Mouse (Mus musculus): Measurements from ENCODE around the gene Spata32.

Gene Spata32

DNA sequence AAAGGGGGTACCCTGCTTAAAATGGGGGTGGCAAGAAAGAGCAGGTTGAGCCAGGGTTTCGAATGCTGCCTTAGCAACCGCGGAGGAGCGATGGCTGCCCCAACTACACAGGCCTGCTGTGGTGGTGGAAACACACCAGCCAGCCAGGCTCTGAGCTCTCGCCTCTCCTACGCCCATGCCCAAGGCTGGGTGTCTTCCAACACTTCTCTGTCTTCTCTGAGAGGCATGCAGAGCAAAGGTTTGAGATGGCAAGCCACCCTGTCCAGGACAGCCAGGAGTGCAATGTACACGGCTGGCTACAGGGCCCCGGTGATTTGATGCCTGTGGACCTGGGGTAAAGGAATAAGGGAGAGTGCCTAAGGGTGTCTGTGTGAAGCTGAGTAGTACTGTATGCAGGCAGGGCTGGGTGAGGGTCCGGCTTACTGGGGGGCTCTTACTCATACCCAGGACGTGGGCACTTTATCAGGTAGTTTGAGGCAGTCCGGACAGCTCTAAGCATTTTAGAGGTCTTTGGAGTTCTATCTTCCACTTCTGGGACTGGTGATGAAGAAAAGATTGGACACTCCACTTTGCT lies 44.4 kb downstream of the Spata32 start:
- DNase-seq (ENCODE audit: low read depth, low spot score): no peak

DNA sequence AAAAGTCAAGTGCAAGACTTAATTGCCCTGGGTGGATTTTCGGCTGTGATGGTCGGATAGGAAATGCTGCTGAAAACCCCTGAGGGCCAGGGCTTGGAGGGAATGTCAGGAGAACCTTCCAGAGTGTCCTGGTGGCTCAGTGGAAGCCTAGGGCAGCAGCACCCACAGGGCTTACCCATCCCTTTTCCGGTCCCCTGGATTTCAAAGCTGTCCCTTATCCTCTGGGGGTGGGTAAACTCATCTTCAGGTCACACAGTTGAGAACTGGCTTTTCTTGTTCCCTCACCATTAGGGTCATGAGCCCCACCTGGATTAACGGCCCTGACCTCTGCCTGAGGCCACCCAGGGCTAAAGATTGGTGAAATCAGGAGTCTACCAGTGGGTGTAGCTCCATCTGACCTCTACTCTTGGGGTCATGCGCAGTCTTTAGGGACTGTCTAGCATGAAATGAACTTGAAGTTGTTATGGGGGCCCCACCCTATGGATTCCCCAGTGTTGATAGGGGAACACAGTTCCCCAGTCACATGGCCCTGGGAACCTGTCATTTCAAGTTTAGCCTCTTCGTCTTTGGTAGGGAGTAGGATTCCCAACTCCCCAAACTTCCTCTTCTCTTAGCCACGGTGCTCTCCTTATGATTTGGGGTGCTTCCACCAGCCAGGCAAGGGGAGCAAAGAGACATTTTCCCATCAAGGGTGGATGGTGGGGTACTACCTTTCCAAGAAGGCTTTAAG lies 45.0 kb downstream of the Spata32 start:
- DNase-seq (ENCODE audit: low read depth, low spot score): no peak

DNA sequence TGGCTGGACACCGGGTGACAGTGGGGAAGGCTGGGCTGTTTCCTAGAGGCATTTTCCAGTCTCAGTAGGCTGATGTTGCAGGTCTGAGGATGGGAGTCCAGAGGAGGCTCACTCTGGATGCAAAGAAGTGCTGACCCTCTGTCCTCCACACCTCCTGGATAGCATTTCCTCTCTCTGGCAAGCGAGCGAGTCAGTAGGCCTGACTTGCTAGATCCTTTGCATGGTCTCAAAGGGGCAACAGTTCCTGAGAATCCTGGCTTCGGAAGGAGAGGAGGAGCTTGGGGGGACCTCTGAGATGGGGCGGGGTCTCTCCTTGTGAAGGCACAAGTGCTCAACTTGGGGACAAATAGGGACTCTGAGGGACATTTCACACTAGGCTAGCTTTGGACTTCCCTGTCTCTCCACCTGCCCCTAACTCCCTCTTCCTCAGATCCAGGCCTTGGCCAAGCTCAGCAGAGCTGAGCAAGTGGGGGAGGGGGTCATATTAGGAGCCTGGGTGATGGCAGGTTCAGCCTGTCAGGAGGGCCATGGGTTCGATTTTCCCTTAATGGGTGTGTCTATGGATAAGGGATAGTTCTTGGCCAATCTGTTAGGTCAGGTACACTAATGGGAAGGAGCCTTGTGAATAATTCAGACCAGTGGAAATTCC lies 45.7 kb downstream of the Spata32 start:
- peak; percentile 27 for DNase-seq (ENCODE audit: low read depth, low spot score)

DNA sequence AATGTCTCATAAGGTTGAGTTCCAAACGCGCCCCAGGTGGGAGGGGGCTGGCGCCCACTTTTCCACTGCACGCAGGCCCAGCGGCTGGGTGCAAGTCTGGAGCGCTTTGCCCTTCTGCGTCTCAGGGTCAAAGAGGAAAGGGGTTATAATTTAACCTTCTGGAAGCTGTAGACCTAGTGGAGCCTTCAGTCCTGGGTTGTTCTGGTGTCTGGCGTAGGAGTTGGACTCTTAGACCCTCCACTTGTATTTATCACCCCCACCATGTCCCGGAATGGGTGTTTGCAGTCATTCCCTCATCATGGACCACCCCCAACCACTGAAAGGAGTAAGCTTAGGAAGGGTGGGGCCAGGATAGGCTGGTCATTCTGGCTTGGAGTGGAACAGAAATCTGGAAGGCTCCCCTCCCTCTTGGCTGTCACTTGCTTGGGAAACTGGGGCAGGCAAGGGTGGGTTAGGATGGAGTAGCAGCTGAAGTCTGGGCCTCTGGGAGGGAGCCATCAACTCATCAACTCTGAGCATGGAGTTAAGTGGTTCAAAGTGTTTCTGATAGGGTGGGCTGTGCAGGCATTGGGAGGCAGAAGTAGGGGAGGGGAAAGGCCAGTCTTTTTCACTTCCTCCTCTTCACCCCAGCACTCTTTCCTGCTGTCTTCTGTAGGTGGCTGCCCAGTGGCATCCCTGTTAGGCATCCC lies 46.4 kb downstream of the Spata32 start:
- peak; percentile 56 for DNase-seq (ENCODE audit: low read depth, low spot score)

DNA sequence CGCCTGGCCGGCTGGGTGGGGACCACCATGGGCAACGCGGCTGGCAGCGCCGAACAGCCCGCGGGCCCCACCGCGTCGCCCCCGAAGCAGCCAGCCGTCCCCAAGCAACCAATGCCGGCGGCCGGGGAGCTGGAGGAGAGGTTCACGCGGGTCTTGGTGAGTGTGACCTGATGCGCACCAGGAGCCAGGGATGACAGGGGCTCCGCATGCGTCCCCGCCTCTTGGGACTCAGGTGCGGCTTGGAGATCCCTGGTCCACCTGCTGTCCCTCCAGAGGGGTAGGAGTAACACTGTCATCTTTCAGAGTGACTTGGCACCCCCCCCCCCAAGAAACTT lies 47.0 kb downstream of the Spata32 start:
- DNase-seq (ENCODE audit: low read depth, low spot score): no peak

DNA sequence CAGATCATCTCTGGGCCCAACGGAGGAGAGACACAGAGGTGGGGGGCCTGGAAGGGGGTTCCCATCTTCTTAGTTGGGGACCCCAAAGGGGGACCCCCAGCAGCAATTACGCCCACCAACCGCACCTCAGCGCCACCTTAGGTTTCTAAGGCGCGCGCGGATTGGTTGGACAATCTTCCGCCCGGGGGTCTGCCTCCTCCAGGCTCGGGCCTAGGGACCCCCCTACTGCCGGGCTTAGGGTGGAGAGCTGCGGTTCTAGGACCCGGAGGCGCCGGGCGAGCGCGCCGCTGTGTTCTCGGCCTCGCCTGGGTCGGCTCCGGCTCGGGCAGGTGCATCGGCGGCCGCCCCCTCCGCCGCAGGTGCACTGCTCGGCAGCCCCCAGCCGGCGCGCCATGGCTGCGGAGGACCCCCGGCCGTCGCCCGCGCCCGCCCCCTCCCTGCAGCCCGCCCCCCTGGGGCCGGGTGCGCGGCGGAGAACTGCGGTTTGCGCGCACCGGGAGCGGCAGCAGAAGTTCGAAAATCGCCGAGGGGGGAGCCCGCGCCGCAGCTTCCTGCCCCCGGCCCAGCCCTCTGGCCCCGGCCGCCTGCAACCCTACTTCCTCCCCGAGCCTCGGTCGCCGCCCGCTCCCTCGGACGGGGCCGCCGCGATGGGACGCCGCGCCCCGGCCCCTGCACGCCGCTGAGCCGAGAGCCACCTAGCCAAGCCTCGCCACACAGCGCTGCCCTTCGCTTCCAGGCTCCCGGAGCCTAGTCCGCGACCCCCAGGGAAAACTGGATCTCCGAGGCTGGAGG lies 47.5 kb downstream of the Spata32 start, which contains the start of gene Fmnl1:
Gene Fmnl1 (plus strand): TSS at position 614 of the 792 bp plus-strand sequence.
- DNase-seq (ENCODE audit: low read depth, low spot score): peak; percentile 69

DNA sequence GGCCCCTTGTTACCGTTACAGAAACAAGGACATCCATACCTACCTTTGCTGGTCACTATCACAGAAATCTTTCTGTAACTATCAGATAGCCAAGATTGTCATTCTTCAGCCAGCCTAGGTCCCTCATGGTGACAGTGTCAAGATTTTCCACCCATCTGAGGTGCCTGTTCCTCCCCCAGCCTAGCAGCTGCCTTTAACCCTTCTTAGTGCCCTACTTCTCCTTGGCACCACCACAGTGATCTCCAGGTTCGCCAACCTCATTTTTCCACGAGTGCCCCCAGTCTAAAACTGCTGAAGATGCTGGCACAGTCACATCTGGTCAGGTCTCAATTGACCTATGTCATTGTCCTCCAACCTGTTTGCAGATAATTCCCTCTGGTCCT lies 48.1 kb downstream of the Spata32 start:
- DNase-seq (ENCODE audit: low read depth, low spot score): peak; percentile 21

DNA sequence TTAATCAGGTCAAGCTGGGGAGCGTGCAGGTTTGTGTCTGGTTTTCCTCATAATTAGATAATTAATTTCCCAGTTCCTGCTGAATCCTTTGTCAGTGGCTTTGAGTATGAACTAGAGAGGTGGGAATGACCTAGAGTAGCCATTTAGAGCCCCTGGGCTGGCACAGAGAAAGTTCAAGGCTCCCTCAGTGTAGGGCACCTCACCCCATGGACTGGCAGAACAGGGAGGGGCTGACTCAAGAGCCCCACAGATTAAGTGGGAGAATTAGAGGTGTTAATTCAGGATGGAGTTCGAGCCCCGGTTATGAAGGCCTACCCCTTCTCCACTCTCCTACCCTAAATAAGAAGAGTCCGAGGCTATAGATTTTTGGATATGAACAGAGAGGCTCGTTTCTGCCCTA lies 48.6 kb downstream of the Spata32 start:
- no peak for DNase-seq (ENCODE audit: low read depth, low spot score)

DNA sequence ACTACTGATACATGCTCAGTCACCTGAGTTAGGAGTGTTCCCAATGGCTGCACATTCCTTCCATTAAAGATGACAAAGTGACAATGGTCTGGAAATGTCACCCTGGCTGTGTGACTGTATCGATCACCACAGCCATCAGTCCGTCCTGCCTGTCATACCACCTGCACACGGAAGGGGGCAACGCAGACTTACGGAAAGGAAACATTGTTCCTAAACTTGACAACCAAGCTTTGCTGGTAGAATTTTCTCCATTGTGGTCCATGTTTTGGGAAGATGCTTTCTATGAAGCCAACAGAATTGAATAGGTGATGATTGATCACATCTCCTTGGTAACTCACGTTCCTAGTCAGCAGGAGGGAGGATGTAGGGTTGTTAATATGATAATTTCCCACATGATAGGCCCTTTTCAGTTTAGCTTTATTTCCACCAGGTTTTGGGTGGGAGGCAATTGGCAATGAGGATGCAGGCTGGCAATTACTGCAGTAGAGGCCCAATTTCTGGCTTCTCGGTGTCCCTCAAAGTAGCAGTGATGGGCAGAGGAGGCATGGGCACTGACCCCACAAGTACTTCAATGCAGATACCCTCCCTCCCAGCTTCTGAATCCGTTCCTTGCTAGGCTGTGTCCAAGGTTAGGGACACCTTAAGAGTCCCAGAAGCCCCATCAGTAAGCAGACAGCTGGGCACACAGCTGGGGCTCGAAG lies 49.4 kb downstream of the Spata32 start:
- peak; percentile 67 for DNase-seq (ENCODE audit: low read depth, low spot score)

DNA sequence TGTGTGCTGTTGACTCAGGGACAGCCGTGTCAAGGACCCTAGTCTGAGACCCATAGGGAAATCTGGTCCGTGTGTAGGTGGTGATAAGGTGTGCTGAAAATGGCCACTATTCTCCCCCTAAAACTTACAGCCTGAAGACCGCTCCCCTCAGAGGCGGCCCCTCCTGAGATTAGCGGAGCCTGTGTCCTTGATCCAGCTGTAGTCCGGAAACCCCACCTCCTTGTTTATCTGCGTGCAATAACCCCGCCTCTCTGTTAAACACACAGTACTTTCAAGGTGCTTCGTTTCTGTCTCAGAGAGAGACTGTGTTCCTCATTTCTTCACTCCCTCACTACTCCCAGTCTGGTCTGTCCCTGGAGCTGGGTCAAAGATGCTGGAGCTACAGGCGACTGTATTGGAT lies 53.8 kb downstream of the Spata32 start:
- peak; percentile 37 for DNase-seq (ENCODE audit: low read depth, low spot score)

DNA sequence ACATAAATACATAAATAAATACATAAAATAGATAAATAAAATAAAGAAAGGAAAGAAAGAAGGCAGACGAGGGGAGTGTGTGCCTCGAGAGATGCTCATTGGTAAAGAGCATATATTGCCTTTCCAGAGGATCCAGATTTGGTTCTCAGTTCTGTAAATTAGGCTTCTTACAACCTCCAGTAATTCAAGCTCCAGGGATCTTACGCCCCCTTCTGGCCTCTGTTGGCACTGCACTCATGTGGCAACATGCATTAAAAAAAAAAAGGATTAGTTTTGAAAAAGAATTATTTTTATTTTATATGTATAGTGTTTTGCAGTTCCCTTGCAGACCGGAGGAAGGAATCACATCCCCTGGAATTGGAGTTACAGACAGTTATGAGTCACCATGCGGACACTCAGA lies 56.1 kb downstream of the Spata32 start:
- DNase-seq (ENCODE audit: low read depth, low spot score): peak; percentile 66

DNA sequence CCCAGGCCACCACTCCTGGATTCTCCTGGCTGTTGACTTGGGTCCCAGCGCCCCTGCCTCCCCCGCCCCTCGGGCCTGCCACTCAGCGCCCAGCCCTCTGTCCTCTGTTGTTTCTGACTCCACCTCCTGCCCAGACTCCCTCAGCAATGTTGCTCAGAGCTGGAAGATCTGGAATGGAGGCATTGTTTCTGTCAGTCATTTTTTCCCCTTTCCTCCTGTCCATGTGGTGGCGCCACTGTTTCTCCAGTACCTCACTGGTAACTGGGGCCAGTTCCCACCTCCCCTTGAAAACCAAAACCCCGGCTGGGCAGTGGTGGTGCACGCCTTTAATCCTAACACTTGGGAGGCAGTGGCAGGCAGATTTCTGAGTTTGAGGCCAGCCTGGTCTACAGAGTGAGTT lies 56.8 kb downstream of the Spata32 start:
- DNase-seq (ENCODE audit: low read depth, low spot score): no peak

DNA sequence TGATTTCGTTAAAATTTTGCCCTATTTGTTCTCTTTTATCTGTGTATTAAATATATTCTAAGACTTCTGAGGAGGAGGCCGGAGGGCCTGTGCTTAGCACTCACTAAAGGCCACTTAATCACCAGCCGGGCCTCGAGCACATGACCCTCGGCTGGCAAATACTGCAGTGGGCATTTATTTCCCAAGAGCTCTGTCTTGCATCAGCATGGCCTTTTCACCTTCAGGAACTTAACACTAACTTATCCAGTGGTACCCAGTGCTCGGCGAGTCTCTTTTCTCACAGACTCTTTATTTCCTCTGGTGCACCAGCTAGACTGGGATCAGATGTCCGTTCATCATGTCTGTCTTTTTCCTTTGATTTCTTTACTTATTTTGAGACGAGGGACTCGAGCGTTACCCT lies 57.5 kb downstream of the Spata32 start:
- no peak for DNase-seq (ENCODE audit: low read depth, low spot score)

DNA sequence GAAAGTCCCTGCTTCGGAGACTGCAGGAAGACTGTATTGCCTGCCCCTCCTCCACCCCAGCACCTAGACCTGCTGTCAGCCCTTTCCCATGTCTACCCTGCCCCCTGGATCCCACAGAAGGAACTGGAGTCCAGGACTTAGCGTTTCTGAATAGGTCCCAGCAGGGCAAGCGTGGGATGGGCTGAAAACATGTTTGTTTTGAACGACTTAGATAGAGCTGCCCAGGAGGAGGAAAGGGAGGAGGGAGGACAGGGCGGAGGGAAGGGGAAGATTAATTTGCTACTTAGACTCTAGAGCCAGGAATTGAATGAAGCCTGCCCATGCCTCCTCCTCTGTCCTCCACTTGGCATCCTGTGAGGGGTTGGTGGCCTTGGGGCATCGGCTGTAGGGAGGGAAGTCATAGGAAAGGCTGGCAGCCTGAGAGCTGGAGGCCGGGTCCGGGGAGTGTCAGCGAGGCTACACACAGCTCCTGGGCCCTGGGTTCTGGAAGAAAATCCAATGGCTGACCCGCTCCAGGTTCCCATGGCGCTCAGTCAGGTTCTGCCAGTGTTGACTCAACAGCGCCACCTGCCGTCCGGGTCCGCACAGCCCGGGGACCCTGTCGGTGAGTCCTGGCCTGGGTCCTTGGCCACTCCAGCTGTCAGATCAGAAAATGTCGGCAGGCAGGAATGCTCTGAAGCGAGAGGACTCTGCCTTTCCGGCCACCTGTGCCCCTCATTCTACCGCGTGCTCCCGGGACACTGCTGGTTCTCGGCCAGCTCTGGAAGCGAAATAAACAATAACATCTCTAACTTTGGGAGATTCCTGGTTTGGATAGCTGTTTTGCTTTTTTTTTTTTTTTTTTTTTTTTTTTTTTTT lies 59.4 kb downstream of the Spata32 start:
- DNase-seq (ENCODE audit: low read depth, low spot score): peak; percentile 86

All from A20 (cell line).